ENCODE assay signal across 13 mouse cellular contexts in the genomic region with DNA sequence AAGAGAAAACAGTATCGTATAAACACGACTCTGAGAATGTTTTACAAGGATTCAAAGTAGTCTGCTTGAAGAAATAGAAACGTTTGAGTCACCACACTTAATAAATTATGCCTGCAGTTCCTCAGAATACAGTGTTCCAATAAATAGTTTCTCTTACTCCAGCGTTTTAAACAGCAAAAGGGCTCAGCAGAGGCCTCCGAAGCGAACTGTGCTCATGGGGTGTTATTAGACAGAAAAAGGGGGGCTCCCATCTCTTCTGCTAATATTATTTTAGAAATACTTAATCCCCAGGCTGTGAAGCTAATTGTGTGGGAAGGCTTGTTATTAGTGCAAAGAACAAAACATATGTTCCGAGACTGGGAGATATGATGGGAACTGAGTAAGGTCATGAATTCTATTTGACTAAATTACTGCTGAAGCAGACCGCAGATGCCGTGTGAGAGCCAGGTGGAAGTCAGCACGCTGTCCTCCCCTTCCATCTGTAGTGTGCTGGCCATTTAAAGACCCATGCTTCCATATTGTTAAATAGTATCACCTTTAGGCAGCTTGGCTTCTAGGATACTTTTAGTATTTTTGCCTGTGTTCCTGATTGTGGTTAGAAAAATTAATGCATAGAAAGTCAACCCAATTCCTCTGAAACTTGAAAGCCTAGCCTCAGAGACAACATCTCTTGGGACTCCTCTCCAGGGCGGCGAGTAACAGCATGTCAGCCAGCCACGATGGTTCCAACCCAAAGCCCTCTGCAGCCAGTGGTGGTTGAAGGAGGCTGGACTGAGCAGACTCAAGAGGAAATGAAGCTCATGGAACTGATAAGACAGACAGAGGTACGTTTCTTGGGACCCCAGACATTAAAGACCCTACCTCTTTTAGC.
A peak's percentile ranks its signal among the peaks of the same experiment; 100 is the strongest.
DNase-seq lines count a peak whose midpoint lies in the region; ATAC-seq and TF ChIP-seq lines count a peak whose summit lies in the region.
"Had no signal": no experiment of that assay in that cellular context is flagged by ENCODE, and none has a peak within 500 bp of the region (broad histone marks: within the 10 kb centered on the region; RNA-seq: fewer than 3 reads in every experiment).

No protein-coding gene starts in this region.

- no peak overlapping the region for H3K4me2 ChIP-seq in hindbrain, embryonic 16.5 days (ENCODE audit: low read length)
- H3K4me2 ChIP-seq in midbrain, postnatal 0 days (ENCODE audit: low read depth, low read length, poor library complexity, severe bottlenecking) = no peak overlapping the region
- H3K4me2 ChIP-seq in intestine, postnatal 0 days (replicated peaks; ENCODE audit: low read depth) = no peak overlapping the region
- H3K4me2 ChIP-seq: hindbrain, embryonic 14.5 days; neural tube, embryonic 15.5 days had no signal

- no peak overlapping the region for H3K4me3 ChIP-seq in hindbrain, embryonic 16.5 days (ENCODE audit: low read length)
- H3K4me3 ChIP-seq in hindbrain, embryonic 10.5 days = no peak overlapping the region
- H3K4me3 ChIP-seq in midbrain, postnatal 0 days (ENCODE audit: low read depth, low read length) = no peak overlapping the region
- H3K4me3 ChIP-seq in midbrain, embryonic 10.5 days = no peak overlapping the region
- no peak overlapping the region for H3K4me3 ChIP-seq in intestine, postnatal 0 days (ENCODE audit: low read depth, low read length)
- H3K4me3 ChIP-seq: neural tube, embryonic 15.5 days had no signal

- H3K36me3 ChIP-seq in hindbrain, embryonic 16.5 days (ENCODE audit: control insufficient read depth, insufficient read depth, low read length) = no peaks in the 10 kb centered on the region
- no peaks in the 10 kb centered on the region for H3K36me3 ChIP-seq in hindbrain, embryonic 10.5 days
- no peaks in the 10 kb centered on the region for H3K36me3 ChIP-seq in midbrain, postnatal 0 days (ENCODE audit: insufficient read depth, low read length)
- no peaks in the 10 kb centered on the region for H3K36me3 ChIP-seq in midbrain, embryonic 10.5 days
- no peaks in the 10 kb centered on the region for H3K36me3 ChIP-seq in intestine, postnatal 0 days (ENCODE audit: control insufficient read depth, insufficient read depth)
- H3K36me3 ChIP-seq: neural tube, embryonic 15.5 days had no signal

- H3K9me3 ChIP-seq in hindbrain, embryonic 16.5 days (ENCODE audit: control insufficient read depth, low read length) = no peaks in the 10 kb centered on the region
- H3K9me3 ChIP-seq in hindbrain, embryonic 10.5 days = no peaks in the 10 kb centered on the region
- no peaks in the 10 kb centered on the region for H3K9me3 ChIP-seq in midbrain, postnatal 0 days (ENCODE audit: low read length)
- H3K9me3 ChIP-seq in midbrain, embryonic 10.5 days (replicated peaks) = no peaks in the 10 kb centered on the region
- no peaks in the 10 kb centered on the region for H3K9me3 ChIP-seq in intestine, postnatal 0 days (ENCODE audit: control insufficient read depth)
- H3K9me3 ChIP-seq: neural tube, embryonic 15.5 days had no signal

- no peak overlapping the region for H3K27ac ChIP-seq in hindbrain, embryonic 16.5 days (ENCODE audit: low read depth, low read length)
- no peak overlapping the region for H3K27ac ChIP-seq in hindbrain, embryonic 10.5 days
- no peak overlapping the region for H3K27ac ChIP-seq in midbrain, postnatal 0 days (ENCODE audit: low read depth, low read length)
- H3K27ac ChIP-seq in midbrain, embryonic 10.5 days (replicated peaks) = no peak overlapping the region
- no peak overlapping the region for H3K27ac ChIP-seq in intestine, postnatal 0 days (ENCODE audit: low read depth, low read length)
- H3K27ac ChIP-seq: hindbrain, embryonic 14.5 days; neural tube, embryonic 15.5 days had no signal

- ATAC-seq in hindbrain, embryonic 16.5 days = peak; percentile 58; the same call in 1 of the 2 replicates
- no peak for ATAC-seq in midbrain, postnatal 0 days (ENCODE audit: low FRiP score)
- ATAC-seq in intestine, postnatal 0 days = no peak

- 73% methylated on average over 14 of the region's 14 CpGs for WGBS in hindbrain, embryonic 16.5 days
- 87% methylated on average over 14 of the region's 14 CpGs for WGBS in hindbrain, embryonic 10.5 days
- WGBS in midbrain, postnatal 0 days = 63% methylated on average over 14 of the region's 14 CpGs
- 87% methylated on average over 14 of the region's 14 CpGs for WGBS in midbrain, embryonic 10.5 days
- WGBS in intestine, postnatal 0 days = 64% methylated on average over 14 of the region's 14 CpGs

- no peaks in the 10 kb centered on the region for H3K4me1 ChIP-seq in hindbrain, embryonic 16.5 days (ENCODE audit: control insufficient read depth, insufficient read depth, low read depth, low read length)
- H3K4me1 ChIP-seq in hindbrain, embryonic 10.5 days (replicated peaks) = no peaks in the 10 kb centered on the region
- H3K4me1 ChIP-seq in midbrain, postnatal 0 days (ENCODE audit: insufficient read depth, low read length) = no peaks in the 10 kb centered on the region; the same call in 1 of the 2 replicates
- H3K4me1 ChIP-seq in midbrain, embryonic 10.5 days = no peaks in the 10 kb centered on the region
- no peaks in the 10 kb centered on the region for H3K4me1 ChIP-seq in intestine, postnatal 0 days (replicated peaks; ENCODE audit: control insufficient read depth, insufficient read depth, low read length)
- H3K4me1 ChIP-seq: neural tube, embryonic 15.5 days had no signal

- TF ChIP-seq CTCF in midbrain, postnatal 0 days (IDR thresholded peaks at IDR 0.05) = no peak
- TF ChIP-seq CTCF in intestine, postnatal 0 days (IDR thresholded peaks at IDR 0.05; ENCODE audit: low read depth) = no peak

- no peak overlapping the region for H3K9ac ChIP-seq in hindbrain, embryonic 16.5 days (ENCODE audit: low read depth, low read length)
- H3K9ac ChIP-seq in midbrain, postnatal 0 days (replicated peaks; ENCODE audit: low read length, poor library complexity, severe bottlenecking) = no peak overlapping the region
- no peak overlapping the region for H3K9ac ChIP-seq in intestine, postnatal 0 days (ENCODE audit: low read depth, low read length)
- H3K9ac ChIP-seq: hindbrain, embryonic 14.5 days; neural tube, embryonic 15.5 days had no signal

- no peak for DNase-seq in hindbrain, embryonic 10.5 days (ENCODE audit: low spot score)
- DNase-seq in midbrain, postnatal 0 days (ENCODE audit: low spot score) = peak; percentile 36
- DNase-seq in midbrain, embryonic 10.5 days (ENCODE audit: low spot score) = no peak
- peak; percentile 73 for DNase-seq in cerebellum, adult 9-11 months
- DNase-seq in adrenal gland, adult 18-20 months (ENCODE audit: low spot score in 2 of 2) = no peak
- DNase-seq: kidney, adult 8-10 months; liver; lung, adult 2 months; spleen, adult 18-20 months had no signal

- no peaks in the 10 kb centered on the region for H3K27me3 ChIP-seq in hindbrain, embryonic 16.5 days (replicated peaks; ENCODE audit: control insufficient read depth, insufficient read depth, low read length)
- H3K27me3 ChIP-seq in hindbrain, embryonic 10.5 days (ENCODE audit: insufficient read depth, poor library complexity, severe bottlenecking) = no peaks in the 10 kb centered on the region
- no peaks in the 10 kb centered on the region for H3K27me3 ChIP-seq in midbrain, postnatal 0 days (ENCODE audit: insufficient read depth, low read length)
- H3K27me3 ChIP-seq in midbrain, embryonic 10.5 days (ENCODE audit: low read depth, poor library complexity, severe bottlenecking) = no peaks in the 10 kb centered on the region
- no peaks in the 10 kb centered on the region for H3K27me3 ChIP-seq in intestine, postnatal 0 days (replicated peaks; ENCODE audit: control insufficient read depth, insufficient read depth, low read length)
- H3K27me3 ChIP-seq: neural tube, embryonic 15.5 days had no signal

Comparison
In these comparisons a context has a peak if more than half of its experiments do, and no peak if none do; other contexts are left out.
1. DNase-seq: peak in midbrain, postnatal 0 days (single experiment) and cerebellum, adult 9-11 months (single experiment); none in hindbrain, embryonic 10.5 days (single experiment), midbrain, embryonic 10.5 days (single experiment) and adrenal gland, adult 18-20 months (0 of 2).